Mouse (Mus musculus) cortical plate, adult 2 months (tissue): Measurements from ENCODE around the gene Dclre1b.

Experiments
- CTCF ChIP-seq: fragments of 200-500 bp; IDR thresholded peaks from 2 replicates; pipeline ENCODE4 v1.5.1; 2011; ENCODE audit warnings: mild to moderate bottlenecking, control low read depth, low read length; ENCODE audit not compliant: insufficient read depth; ENCODE audit errors: extremely low read depth
- POLR2A ChIP-seq: fragments of 200-500 bp; IDR thresholded peaks from 2 replicates; pipeline ENCODE4 v1.6.1; 2011; ENCODE audit warnings: mild to moderate bottlenecking, low read length, control low read depth; ENCODE audit not compliant: insufficient read depth; ENCODE audit errors: extremely low read depth

DNA sequence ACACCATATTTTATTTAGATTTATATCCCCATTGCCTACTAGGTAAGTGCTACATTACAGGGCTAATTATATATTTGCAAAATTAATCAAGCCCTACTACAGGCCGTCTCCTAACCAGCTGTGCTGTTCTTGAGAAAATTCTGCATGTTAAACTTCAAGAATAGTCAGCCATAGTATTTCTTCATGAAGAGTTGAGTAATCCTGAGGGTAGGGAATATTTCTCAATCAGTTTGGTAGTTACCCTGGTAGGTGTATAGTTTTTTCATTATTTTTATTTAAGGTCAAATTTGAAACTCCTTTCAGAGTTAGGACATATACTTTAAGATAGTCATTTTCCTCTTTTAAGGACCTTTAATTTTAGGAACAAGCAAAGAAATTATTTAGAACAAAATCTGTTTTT lies 3.6 kb downstream of the Dclre1b start:
- TF ChIP-seq POLR2A (no peak), CTCF (no peak)
